Mouse (Mus musculus) gastrocnemius, postnatal 25 days (tissue): Measurements from ENCODE around the gene Erbb2. TPM values are rescaled to one million over a fixed set of nuclear protein-coding genes. Genes with fewer than 3 reads are reported as not detected.

Experiments
- DNase-seq: peaks from one replicate; pipeline ENCODE4 v3.0.0; 2022
- total RNA-seq, 2 experiments: library from RNA; stranded (reverse); gene quantifications; 1 replicate in 1 of 2; 2 replicates in 1 of 2; pipeline ENCODE4 v1.2.3; 2021

Erbb2 gene
- total RNA-seq, 2 experiments from 2014 or later: 2.0 to 2.3 TPM

DNA sequence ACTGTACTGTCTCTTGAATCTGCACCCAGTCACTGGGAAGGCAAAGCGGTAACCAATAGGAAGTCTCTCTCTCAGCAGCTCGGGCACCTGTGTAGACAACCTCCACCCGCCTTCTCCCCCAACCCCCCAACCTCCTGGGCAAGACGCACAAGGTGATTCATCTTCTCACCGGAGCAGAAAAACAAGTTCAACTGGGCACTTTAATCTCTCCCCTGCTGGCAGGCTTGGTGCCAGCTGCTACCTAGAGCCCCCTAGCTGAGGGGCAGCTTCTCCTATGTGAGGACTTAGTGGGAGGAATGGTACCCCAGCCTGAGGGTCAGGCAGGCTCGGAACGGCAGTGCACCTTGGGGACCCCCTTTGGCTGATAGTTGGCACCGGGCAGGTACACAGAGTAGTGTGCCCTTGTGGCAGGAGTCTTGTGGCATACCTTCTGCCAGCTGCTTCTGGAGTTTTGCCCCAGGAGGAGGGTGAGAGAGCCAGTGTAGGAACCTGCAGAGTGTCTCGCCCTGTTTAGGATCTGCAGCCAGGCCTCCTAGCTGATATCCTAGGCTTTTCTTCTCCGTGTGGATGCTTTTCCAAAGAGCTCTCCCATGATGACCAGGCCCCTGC, 6.8 kb downstream of the Erbb2 start:
- no peak for DNase-seq

DNA sequence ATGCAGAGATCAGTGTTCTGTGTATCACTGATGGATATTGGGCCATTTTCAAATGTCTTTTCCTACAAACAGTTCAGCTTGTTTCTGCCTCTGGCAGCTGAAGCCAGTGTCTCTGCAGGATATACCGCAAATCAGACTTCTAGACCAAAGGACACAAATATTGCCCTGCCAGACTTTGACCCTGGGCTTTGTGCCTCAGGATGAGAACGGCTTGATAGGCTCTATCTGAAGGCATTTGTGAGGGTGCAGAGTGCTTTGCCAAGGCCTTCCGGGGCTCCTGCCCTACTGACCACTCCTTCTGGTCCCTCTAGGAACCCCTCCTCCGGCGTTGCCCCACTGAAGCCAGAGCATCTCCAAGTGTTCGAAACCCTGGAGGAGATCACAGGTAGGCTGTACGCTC, 14.3 kb downstream of the Erbb2 start:
- DNase-seq: no peak

DNA sequence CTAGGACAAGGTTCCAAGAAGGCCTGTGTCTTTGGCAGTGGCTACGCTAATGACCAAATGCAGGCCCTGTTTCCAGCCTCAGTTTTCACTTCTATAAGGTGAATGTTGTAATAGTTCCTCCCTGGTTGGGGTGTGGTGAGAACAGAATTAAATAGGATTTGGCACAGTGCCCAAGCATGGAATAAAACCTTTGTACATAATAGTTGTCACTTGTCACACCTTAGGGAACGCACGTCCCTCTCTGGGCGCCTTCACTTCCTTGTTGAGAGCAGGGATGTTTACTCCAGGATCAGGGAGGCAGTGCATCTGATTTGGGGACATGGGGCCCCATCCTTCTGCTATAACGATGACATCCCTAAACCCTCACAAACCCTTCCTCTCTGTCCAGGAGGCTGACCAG, 16.2 kb downstream of the Erbb2 start:
- no peak for DNase-seq

DNA sequence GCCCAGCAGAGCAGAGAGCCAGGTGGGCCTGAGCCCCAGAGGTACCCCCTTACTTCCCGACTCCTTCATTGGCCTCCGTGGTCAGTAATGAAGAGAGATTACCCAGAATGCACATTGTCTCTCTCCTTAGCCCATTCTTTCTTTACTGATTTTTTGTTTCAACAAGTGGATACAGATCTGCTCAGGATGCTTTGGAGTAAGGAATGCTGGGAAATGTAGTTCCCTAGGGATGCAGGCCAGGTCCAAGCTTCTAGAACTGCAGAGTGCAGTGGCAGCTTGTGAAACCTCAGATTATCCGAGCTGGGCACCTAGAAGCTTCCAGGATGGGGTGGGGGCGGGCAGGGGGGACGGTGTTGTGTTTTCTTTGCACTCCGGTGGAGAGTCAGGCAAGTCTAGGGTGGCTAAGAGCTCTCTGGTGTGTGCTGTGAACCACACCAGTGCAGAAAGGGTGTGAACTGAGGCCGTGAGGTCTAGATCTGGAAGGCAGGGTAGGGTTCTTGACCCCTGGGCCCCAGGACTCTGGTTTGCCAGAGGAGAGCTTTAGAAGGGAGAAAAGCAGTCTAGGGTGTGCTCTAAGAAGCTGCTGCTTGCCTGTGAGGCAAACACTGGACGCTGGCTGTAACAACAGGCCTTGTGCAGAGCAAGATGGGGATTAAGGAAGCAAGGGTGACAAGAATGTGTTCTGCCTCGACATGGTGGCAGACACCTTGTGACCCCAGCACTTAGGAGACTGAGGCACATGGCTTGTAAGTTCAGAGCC, 19.7 kb downstream of the Erbb2 start:
- DNase-seq: no peak

DNA sequence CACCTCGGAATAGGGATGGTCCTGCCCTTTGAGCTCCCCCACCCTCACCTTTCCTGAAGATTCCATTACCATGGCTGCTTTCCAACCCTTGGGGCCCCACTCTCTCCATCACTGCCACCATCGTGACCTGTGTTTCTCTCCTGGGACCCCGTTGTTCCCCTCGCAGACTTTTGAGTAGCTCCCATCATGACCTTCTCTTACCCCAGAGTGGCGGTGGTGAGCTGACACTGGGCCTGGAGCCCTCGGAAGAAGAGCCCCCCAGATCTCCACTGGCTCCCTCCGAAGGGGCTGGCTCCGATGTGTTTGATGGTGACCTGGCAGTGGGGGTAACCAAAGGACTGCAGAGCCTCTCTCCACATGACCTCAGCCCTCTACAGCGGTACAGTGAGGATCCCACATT, 23.5 kb downstream of the Erbb2 start:
- DNase-seq: no peak

DNA sequence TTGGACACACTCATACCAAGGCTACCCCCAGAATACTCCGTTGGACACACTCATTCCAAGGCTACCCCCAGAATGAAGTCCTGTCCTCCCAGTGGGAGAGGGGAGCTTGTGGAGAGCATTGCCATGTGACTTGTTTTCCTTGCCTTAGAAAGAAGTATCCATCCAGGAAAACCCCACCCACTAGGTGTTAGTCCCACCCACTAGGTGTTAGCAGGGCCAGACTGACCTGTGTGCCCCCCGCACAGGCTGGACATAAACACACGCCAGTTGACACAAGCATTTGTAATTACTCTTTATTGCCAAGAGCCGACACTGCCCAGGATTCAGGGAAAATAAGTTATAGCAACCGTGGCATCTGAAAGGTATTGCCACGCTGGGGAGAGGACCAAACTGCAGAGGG, 25.2 kb downstream of the Erbb2 start:
- DNase-seq: no peak

DNA sequence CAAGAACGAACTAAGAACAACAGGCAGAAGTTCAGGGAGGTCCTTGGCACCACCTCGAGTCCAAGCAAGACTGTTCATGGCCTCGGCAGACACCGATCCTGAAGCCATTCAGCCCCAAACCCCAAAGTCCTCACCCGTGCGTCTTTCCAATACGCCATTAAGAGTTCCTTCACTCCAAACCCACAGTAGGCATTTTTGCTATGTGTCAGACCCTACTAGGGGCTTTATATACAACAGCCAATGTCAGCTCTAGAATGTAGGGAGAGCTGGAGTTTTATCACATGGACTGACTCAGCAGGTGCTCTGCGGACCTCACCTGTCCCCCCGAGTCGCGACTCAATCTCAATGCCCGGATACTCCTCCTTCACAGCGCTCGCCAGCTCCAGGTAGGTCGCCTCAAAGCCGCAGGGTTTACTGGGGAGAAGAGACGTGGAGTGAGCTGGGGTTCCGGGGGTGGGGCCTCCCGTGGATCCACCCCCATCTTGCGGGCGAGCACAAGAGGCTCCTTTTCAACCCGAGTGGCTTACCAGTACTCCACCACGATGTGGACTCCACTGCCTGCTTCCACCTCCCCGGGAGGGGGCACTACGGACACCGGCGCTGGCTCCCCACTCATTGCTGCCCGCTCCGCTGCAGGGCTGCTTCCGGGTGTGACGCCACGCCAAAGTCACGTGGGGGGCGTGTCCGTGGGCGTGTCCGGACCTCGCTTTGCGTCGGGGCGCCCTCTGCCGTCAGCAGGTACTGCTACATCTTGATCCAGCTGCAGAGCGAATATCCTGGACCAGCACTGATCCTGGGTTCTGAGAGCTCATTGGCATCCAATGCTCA, 26.3 kb downstream of the Erbb2 start, which contains the start of gene Mien1:
Gene Mien1 (minus strand): TSS at position 661 of the 828 bp plus-strand sequence.
- DNase-seq: peak; percentile 88

DNA sequence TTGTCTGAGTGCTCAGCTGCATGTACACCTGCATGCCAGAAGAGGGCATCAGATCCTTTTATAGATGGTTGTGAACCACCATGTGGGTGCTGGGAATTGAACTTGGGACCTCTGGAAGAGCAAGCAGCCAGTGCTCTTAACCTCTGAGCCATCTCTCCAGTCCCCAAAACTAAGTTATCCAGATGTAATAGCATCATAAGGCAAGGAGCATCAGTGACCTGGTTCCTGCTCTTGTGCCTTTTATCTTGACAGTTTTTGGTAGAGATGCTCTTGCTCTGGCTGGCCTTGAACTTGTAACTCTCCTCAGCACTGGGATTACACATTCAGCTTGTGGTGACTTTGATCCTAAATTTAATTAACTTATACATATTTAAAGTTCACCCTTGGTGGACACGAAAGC, 31.4 kb downstream of the Erbb2 start:
- DNase-seq: no peak

DNA sequence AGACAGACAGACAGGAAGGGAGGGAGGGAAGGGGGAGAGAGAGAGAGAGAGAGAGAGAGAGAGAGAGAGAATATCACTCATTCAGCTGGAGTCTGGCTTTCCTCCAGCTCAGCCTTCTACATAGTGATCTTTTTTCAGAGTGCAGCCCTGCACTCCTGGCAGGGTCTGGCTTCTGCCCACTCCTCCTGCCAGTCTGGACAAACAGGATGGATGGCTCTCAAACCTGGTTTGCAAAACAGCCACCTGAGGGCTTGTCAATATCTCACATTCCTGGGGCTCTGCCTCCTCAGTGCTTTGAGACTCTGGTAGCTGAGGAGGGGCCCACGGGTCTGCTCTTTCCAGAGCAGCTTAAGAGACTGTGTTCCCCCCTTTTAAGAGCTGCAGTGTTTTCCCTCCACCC, 33.0 kb downstream of the Erbb2 start:
- DNase-seq: no peak

DNA sequence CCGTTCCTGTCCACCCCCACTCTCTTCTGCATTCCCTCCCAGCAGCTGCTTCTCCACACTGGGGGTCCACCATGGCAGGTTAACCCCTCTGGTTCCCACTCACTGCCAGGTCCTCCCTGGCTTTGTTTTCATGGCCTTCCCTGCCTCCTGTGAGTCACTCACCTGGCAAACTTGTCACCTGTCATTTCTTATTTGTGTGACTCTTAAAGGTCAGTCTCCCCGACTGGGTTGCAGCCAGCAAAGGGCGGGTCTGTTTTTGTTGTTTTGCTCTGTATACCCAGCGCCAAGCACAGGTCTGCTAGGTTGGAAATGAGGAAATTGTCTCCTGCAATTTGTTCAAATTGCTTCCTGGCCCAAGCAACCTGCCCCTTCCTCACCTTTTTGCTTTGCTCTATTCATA, 33.4 kb downstream of the Erbb2 start:
- no peak for DNase-seq

DNA sequence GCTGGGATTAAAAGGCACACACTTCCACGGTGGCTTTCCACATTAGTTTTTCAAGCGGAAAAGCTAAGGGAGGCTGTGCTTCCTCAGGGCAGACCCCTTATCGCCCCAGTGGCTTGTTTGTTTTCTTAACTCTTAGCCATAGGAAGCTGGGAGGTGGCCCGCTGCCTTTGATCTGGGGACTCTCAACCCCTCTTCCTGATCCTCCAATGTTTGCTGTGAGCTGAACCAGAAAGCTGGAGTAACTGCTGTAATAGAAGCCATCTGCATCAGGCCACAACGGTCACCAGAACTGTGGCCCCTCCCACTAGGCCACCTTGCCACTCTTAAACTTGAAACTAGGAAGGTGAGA, 33.9 kb downstream of the Erbb2 start, which contains the start of gene Grb7:
Gene Grb7 (plus strand): TSS at position 182 of the 349 bp plus-strand sequence.
- DNase-seq: no peak

DNA sequence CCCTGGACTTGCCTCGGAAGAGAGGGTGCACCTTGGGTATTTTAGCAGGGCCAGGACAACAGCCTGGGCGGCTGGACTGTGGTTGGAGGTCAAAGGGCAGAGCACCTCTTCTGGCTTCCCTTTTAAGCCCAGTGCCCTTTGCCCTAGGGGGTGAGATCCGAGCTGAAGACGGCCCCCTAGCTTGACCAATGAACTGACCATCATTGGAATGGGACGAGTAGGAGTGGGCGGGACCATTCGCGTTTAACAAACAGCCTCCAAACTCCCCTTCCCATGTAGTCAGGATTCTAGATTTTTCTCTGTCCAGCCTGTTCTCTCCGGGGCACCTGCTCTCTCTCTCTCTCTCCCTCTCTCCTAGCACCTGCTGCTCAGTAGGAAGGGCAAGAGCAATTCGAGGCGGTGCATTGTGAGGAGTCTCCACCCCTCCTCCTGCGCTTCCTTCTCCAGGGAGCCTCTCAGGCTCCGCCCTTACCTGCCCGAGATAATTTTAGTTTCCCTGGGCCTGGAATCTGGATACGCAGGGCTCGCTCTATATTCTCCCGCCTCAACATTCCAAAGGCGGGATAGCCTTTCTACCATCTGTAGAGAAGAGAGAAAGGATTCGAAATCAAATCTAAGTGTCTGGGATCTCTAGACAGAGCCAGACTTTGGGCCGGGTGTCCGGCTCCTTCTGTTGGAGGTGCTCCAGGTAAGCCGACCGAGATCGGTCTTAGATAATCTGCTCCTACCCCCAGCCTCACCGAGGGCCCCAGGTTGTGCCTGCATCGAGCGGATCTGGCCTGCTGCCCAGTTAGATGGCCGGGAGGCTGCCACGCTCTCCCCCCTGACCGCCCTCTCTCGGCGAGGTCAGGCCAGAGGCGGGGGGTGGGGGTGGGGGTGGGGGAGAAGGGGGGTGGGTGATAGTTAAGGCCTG, 34.5 kb downstream of the Erbb2 start:
- DNase-seq: no peak

DNA sequence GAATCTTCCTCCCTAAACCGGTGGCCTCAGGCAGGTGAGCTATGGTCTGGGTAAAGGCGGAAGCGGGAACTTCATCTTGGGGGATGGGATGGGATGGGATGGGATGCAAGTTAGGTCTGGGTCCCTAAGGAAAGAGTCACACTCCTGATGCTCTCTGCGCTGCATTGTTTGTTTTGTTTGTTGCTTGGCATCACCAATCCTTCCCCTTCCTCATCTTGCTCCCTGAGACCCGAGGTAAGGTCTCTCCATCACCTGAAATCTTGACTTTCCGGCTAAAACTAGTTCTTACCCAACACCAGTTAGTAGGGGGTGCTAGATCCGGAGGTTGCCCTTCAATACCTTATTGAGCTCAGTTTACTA, 35.2 kb downstream of the Erbb2 start:
- DNase-seq: no peak

DNA sequence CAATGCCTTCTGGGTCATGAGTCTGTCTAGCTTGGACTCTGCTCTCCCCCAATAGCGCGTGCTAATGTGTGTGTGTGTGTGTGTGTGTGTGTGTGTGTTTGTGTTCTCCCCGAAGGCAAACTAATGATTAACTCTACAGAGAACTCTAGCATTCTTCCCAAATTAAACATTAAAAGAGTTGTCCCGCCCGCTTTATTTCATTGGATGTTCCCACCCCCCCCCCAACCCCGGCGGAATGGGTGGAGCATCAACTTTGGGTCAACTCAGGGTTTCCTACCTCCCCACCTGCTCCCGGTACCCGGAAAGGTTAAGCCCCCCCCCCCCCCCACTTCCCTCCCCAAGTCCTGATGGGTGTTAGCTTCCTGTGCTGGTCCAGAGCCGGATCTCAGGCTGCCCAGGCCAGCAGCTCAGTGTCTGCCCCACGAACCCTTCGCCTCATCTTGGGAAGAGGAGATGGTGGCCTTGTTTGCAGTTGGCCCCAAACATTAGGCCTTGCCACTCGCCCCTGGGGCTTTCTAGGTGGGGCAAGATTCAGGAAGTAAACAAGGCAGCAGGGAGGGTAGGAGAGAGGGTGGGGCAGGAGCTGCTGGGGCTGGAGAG, 36.0 kb downstream of the Erbb2 start:
- no peak for DNase-seq

DNA sequence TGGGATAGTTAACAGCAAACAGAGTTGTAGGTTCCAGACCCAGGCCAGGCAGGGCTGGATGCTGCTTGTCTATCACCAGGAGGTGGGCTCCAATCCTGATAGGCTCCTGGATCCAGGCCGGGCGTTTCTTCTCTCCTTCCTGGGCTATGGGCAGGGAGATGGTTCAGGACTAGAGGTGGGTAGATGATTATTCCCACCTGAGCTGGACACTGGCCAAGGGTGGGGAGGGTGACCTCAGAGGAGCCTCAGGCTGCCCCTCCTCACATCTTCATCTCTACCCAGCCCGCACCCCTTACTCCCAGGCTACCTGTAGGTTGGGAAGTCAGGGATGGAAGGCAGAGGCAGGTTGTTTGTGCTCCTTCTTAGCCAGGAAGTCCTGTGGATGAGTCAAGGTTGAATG, 37.1 kb downstream of the Erbb2 start:
- no peak for DNase-seq

DNA sequence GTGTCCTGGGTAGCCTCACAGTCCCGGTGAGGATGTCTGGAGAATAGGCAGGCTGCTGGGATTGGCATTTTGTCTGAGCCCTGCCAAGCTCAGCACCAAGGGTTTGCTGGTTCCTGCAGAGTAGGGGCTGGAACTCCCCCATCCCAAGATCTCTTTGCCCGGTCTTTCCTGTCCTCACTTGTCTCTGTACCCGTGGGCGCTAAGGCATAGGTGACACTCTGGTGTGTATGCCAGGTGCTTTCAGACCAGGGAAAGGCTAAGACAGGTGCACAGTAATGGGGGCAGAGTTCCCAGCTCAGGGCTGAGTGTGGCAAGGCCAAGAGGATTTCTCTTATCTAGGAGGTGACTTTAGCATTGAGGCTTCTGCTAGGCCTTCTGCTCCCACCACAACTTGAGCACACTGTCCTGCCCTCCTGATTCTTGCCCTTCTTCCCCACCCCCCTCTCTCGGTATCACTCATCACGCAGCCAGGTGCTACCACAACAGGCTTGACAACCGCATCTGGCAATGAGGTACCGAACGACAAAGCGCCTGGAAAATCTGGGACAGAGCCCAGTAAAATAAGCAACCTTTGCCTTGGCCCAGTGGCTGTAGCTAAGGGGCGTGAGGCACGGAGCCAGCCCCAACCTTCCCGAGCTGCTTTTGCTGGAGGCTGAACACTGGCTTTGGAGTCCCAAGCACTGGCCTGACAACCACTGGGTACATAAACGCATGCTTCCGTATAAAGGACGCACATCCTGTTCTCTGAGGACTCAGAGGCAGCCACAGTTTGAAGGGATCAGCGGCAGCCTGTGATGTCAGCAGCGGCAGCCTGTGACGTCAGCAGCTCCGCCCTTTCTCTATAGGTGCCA, 37.9 kb downstream of the Erbb2 start:
- DNase-seq: no peak

DNA sequence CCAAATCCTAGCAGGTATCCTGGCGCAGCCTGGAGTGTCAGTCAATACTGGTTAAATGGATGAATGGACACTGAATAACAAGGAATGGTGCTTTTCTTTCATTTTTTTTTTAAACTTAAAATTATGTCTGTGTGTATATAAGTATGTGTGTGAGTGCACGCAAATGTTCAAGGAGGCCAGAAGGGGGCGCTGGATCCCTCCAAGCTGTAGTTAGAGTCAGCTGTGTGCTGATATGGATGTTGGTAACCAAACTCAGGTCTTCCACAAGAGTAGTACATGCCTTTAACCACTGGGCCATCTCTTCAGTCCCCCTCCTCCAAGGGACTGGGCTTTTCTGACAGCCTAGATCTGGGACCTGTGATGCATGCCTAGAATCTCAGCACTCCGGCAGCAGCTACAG, 43.2 kb downstream of the Erbb2 start:
- no peak for DNase-seq

DNA sequence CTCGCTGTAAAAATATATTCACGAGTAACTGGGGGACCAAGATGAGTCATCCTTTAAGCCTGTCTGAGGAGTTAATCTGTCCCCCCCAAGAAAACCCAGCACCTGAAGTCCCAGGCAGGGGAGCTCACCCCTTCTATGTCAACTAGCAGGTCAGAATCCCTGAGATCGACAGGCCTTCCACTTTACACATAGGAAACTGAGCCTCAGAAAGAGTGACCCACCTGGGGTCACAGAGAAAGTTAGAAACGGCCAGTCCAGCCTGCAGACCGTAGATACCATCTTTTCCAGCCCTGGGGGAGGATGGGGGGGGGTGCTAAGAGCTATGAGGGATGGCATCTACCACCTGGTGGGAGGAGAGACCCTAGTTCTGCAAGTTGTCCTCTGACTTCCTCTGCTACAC, 44.3 kb downstream of the Erbb2 start:
- DNase-seq: no peak

DNA sequence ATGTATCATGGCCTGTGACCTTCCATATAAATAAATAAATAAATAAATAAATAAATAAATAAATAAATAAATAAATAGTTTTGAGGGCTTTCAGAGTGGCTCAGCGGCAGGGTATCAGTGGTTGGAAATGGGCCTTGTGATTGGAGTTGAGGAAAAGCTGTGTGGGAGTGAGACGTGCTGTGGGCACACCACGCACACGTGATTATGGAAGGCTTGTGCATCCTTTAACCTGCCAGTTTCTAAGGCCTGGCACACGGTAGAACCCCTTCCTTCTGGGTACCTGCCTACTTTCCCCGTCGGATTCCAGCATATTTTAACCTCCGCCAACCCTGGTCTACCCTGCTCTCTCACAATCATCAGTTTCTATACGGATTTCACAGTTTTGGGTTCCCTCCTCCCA, 44.7 kb downstream of the Erbb2 start:
- DNase-seq: no peak

DNA sequence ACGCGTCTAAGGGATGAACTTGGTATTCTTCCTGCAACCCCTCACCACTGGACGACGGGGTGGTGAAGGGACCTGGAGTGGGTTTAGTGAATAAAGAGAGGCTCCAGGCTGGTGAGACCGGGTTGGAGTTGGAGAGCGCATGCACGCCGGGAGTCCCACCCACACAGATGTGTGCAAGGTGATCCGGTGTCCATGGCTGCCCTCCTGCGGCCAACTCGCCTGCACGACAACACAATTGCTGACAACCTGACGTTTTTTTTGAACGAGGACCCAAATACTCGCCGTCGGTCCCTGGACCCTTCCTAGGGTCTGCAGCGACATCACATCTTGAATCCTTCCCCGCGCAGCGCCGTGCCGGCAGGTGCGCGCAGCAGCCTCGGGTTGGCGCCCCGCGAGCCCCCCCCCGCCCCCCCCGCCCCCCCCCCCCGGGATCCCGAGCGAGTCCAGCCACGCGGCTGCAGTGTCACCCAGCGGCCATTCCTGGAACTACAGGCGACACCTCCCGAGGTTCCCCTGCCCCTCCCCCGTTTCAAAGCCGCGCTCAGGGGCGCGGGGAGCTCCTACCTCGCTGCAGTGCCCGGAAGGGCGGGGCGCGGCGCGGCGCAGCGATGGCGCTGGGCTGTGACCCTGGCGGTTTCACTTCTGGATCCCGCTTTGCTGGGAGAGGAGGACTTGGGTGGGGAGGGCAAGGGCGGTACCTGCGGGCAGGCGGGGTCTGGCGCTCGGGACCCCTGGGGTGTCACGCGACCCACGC, 45.3 kb downstream of the Erbb2 start:
- peak; percentile 64 for DNase-seq
